Mouse (Mus musculus): Measurements from ENCODE around the gene Micu1.

- TF ChIP-seq CTCF (IDR thresholded peaks at IDR 0.05; ENCODE audit: insufficient read depth, low read depth, low read length) (no peak), POLR2A (IDR thresholded peaks at IDR 0.05; ENCODE audit: insufficient read depth, low read depth, low read length) (no peak)
Observed at GRCm38 (mm10) chr10:59665503-59666291, 36.6 kb upstream of the Micu1 start.

All from olfactory bulb, adult 2 months (tissue).